25 mouse cellular contexts compared by ENCODE assay signal in the genomic region with DNA sequence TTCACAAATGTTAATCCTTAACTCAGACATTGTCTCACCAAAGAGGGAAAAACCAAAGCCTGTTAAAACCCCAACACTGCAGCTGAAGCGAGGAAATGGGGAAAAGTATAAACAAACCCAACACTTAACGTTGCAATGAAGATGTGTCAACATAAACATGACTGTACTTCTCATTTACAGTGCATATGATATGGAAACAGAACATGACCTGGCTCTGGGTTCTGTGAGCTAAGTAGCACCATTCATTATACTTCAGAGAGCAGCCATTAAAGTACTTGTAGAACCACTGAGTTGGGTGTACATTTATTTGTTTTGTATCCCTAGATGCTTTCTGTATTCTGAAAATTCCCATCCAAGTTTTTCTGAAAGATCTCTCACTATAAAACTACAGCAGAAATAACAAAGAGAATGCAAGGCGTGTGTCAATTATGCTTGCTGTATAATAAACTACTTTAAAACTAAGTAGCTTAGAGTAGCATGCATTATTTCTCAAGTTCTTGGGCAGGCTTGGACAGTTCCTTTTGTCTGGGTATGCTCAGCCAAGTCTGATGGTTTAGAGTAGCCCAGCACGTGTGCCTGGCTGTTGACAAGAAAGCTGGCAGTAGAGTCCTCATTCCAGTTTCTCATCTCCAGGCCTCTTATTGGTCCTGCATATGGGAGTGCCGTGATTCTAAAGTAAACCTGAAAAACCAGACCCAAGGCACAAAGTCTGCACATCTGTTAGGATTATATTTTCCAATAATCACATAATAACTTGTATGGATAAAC.
"Had no signal": no experiment of that assay in that cellular context is flagged by ENCODE, and none has a peak within 500 bp of the region (broad histone marks: within the 10 kb centered on the region; RNA-seq: fewer than 3 reads in every experiment).

No protein-coding gene starts in this region.

- H3K27ac ChIP-seq: gastrocnemius, adult 2 months; heart, embryonic 10.5 days; hindbrain, embryonic 10.5 days; hindbrain, embryonic 12.5 days; hindbrain, embryonic 14.5 days; kidney, embryonic 15.5 days; kidney, postnatal 0 days; limb, embryonic 13.5 days; limb, embryonic 15.5 days had no signal

- H3K9ac ChIP-seq: heart, embryonic 12.5 days; hindbrain, embryonic 12.5 days; hindbrain, embryonic 14.5 days; kidney, embryonic 15.5 days; limb, embryonic 13.5 days; limb, embryonic 15.5 days had no signal

- DNase-seq: gastrocnemius, adult 2 months; gastrocnemius, postnatal 10 days; gastrocnemius, postnatal 25 days; heart, adult 18-20 months; heart, postnatal 10 days; heart, postnatal 4 days; kidney, adult 11 months; kidney, adult 2 months; kidney, adult 9 months; kidney, postnatal 14 days; kidney, postnatal 36 days; layer of hippocampus, adult 9-11 months; layer of hippocampus, postnatal 36 days; left cerebral cortex, postnatal 4 days had no signal

- H3K36me3 ChIP-seq: heart, embryonic 10.5 days; heart, embryonic 12.5 days; hindbrain, embryonic 10.5 days; hindbrain, embryonic 12.5 days; kidney, embryonic 15.5 days; limb, embryonic 13.5 days; limb, embryonic 15.5 days had no signal

- H3K4me1 ChIP-seq: heart, embryonic 10.5 days; heart, embryonic 12.5 days; hindbrain, embryonic 10.5 days; hindbrain, embryonic 12.5 days; kidney, embryonic 15.5 days; limb, embryonic 13.5 days; limb, embryonic 15.5 days had no signal

- H3K4me2 ChIP-seq: heart, embryonic 12.5 days; hindbrain, embryonic 12.5 days; hindbrain, embryonic 14.5 days; kidney, embryonic 15.5 days; limb, embryonic 13.5 days; limb, embryonic 15.5 days had no signal

- H3K27me3 ChIP-seq: heart, embryonic 12.5 days; hindbrain, embryonic 12.5 days; kidney, embryonic 15.5 days; limb, embryonic 13.5 days; limb, embryonic 15.5 days had no signal

- H3K9me3 ChIP-seq: heart, embryonic 10.5 days; heart, embryonic 12.5 days; hindbrain, embryonic 10.5 days; hindbrain, embryonic 12.5 days; kidney, embryonic 15.5 days; limb, embryonic 13.5 days; limb, embryonic 15.5 days had no signal

- H3K4me3 ChIP-seq: gastrocnemius, adult 2 months; heart, embryonic 10.5 days; heart, embryonic 12.5 days; hindbrain, embryonic 10.5 days; hindbrain, embryonic 12.5 days; kidney, embryonic 15.5 days; limb, embryonic 13.5 days; limb, embryonic 15.5 days had no signal

- ATAC-seq: hindbrain, embryonic 16.5 days; inflammation-experienced regulatory T-cells, adult 6 months had no signal
